Mouse (Mus musculus): ENCODE results near the gene Ppp2r5e.

Gene Ppp2r5e

GRCm38 (mm10) chr12:75596154-75597002, at the start of gene Ppp2r5e:
Gene Ppp2r5e (minus strand): TSS chr12:75596245.
- peak; percentile 99 to 100 for DNase-seq

GRCm38 (mm10) chr12:75645780-75646179, 49.7 kb upstream of the Ppp2r5e start:
- DNase-seq: peak in 1 of 2 experiments; percentile 10

DNA sequence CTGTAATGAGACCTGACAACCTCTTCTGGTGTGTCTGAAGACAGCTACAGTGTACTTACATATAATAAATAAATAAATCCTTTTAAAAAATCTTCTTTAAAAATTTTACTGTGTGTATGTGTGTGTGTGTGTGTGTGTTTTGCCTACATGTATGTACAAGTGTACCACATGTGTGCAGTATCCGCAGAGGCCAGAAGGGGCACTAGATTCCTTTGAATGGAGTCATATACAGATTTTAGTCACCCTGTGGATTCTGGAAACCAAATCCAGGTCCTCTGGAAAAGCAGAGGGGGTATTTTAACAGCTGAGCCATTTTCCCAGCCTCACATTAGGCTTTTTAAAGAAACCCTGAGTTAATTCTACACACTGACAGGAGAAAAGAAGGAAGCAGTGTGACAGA, 45.7 kb upstream of the Ppp2r5e start:
- peak in 1 of 2 experiments; percentile 7 for DNase-seq

- DNase-seq: no peak
These were observed 42.3 kb upstream of the Ppp2r5e start for GRCm38 (mm10) chr12:75638345-75638744.

- DNase-seq: no peak
These were observed 41.1 kb upstream of the Ppp2r5e start for GRCm38 (mm10) chr12:75637103-75637502.

GRCm38 (mm10) chr12:75635771-75636430, 39.9 kb upstream of the Ppp2r5e start:
- no peak for DNase-seq

DNA sequence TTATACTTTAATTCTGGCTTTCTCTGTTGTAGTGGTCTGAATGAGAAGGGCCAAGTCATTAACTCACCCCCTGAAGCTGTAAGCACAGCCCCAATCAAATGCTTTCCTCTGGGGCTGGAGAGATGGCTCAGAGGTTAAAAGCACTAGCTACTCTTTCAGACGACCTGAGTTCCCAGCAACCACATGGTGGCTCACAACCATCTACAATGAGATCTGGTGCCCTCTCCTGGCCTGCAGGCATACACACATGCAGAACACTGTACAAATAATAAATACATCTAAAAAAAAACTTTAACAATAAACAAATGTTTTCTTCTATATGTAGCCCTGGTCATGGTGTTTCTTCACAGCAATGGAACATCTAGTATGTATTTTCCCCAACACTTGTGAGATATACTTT, 33.6 kb upstream of the Ppp2r5e start:
- no peak for DNase-seq

DNA sequence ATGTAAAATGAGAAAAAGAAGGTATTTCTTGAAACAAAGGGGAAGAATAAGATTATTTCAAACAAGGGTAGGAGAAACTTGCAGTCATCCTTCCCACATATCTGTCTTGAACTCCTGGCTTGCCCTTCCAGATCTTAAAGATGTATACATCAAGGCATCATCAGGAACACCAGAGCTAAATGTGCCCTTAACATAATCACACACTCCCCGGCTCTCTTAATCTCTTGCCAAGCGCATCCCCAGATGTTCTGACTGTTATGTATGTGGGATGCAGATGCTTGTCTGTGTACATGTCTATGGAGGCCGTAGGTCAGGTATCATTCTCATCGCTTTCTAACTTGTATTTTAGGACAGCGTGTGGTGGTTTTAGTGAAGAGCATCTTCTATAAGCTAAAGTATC, 27.2 kb upstream of the Ppp2r5e start:
- no peak for DNase-seq

DNA sequence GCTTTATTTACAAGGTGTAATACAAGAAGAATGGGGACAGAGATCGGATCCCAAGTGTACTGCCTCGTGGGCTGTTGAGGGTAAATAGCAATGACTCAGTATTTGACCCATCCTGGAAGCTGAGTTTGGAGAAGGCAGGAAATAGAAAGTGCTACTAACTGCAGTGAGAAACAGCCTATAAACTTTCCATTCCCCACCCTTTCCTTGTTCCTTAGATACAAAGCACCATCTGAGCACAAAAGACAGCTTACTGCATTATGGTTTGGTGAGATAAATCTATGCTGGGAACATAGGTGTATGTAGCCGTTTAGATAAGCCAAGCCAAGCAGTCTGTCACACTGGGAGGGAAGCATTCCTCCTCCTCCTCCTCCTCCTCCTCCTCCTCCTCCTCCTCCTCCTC, 26.8 kb upstream of the Ppp2r5e start:
- DNase-seq: no peak

GRCm38 (mm10) chr12:75616841-75617240, 20.8 kb upstream of the Ppp2r5e start:
- DNase-seq: no peak

DNA sequence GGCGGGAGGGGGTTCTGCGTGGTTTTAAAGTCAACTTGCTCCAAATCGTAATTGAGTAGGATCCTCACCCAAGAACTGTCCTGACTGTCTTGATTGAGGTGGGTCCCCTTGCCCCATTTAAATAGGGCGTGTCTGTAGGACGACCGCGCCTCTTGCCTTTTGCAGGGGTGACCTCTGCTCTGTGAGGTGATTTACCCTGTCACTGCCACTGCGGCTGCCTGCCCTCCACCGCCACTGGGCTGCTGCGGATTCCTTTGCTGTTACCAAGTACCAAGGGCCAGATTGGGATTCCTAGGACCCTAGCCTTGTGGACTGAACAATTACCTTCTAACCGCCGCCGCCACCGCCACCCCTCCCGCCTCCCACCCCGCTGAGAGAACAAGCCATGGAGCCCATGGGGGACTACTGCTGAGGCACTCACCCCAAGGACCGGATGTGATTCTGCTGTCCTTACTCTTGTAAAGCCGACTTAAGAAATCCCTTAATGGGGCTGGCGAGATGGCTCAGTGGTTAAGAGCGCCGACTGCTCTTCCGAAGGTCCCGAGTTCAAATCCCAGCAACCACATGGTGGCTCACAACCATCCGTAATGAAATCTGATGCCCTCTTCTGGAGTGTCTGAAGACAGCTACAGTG, 20.2 kb upstream of the Ppp2r5e start:
- peak; percentile 20 to 60 for DNase-seq

DNA sequence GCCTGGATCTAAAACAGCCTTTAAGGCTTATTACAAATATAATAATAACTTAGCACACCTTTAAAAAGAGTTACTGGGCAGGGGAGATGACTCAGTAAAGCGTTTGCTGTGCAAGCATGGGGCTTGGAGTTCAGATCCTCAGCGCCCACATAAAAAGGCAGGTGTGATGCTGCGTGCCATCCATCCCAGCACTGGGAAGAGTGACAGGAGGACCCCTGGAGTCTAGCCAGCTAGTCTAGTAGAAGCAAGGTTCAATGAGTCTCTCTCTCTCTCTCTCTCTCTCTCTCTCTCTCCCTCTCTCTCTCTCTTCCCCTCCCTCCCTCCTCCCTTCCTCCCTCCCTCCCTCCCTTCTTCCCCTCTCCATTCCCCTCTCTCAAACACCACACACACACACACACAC, 19.5 kb upstream of the Ppp2r5e start:
- peak in 1 of 2 experiments; percentile 38 for DNase-seq

- DNase-seq: no peak
These were observed 16.7 kb upstream of the Ppp2r5e start for GRCm38 (mm10) chr12:75612711-75613110.

DNA sequence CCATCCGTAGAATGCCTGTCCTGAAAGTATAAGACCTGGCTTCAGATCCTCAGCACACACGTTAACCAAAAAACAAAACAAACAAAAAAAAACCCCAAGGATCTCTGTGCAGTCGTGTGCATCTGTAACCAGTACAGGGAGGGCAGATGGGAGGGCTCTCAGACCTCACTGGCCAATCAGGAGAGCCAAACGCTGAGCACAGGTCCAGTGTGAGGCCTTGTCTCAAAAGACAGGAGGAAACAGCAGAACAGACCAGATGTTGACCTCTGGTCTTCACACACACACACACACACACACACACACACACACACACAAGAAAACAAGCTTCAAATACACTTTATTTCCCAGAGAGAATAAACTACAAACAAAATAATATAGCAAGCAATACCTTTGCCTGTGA, 3.4 kb upstream of the Ppp2r5e start:
- peak; percentile 73 to 90 for DNase-seq

DNA sequence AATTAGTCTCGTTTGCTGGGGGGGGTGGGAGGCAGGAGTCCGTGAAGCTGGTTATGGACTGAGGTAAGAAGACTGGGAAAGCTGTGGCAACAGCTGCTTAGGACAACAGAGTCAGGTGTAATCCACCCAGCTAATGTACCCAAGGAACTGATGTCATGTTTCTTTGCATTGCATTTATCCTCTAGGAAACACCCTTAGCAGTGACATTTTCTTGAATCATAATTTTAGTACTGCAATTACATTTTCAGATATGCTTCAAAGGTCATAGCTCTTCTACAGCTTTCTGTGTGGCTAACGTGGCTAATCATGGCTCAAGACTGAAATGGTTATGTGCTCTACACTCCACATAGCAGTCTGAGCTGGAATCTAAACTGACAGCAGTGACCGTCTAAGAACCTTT, 2.9 kb upstream of the Ppp2r5e start:
- no peak for DNase-seq

DNA sequence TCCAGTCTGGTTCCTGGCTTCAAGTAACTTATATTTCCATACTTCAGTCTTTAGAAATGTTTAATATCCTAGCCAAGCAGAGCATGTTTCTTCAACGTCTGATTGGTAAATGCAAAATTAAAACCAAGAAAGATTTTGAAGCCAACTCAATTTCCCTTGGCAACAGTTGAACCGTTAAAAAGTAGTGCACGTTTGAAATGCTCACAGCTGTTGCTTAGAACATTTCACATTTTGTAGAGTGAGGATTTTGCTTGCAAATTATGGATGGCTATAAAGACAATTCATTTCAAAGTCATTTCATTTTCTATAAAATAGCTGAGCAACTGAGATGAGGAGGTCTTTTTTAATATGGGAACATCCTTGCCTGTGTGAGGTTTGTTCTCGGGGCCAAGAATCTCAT, 1.7 kb upstream of the Ppp2r5e start:
- DNase-seq: no peak

DNA sequence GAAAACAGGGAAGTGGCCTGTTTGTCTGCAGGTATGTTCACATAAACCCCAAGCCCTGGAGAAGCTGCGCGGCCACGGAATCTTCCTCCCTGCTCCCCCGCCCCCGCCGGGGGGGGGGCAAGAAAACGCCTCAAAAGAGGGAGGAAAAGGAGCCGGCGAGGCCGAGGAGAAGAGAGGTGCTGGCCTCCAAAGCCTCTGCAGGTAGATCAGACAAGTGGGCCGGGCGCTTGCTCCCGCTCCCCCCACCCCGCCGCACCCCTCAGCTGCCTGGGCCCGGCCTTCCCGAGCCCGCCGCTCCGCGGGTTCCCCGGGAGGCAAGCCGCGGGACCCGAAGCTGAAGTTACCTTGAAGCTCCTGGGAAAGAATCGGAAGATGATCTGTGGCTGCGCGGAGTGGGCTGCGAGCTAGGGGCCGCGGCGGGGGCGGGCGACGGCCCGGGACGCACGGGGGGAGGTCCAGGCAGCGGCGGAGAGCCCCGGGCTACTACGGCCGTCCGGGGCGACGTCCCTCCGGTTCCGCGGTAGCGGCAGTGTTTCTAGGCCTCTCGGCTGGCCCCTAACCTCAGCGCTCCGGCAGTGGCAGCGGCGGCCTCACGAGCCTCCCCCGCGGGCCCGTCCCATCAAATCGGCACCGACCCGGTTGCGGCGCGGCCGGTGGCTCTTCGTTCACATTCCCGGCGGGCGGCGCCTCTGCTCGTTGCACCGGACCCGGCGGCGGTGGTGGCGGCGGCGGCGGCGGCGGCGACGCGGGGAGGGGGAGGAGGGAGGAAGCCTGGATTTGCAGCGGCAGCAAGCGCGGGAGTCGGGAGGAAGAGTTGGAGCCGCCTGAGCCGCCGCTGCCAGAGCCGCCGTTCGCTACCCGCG, 523 bp downstream of the Ppp2r5e start:
- peak; percentile 32 to 63 for DNase-seq

- no peak for DNase-seq
These were observed 1.6 kb downstream of the Ppp2r5e start for GRCm38 (mm10) chr12:75594404-75594803.

GRCm38 (mm10) chr12:75593817-75594216, 2.2 kb downstream of the Ppp2r5e start:
- no peak for DNase-seq

DNA sequence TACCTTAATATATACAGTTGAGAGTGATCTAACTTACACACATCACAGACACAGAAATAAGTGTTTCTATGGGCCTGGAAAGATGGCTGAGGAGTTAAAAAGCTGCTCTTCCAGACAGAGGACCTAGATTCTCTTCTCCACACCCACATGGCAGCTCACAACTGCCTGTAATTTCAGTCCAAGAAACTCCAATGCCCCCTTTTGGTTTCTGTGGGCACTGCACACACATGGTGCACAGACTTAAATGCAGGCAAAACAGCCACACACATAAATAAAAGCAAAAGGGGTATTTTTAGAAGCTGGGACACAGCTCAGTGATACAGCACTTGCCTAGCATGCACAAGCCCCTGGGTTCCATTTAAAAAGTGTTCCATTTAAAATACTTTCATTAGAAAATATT, 8.5 kb downstream of the Ppp2r5e start:
- DNase-seq: no peak

GRCm38 (mm10) chr12:75583776-75584175, 12.3 kb downstream of the Ppp2r5e start:
- peak in 1 of 2 experiments; percentile 58 for DNase-seq

DNA sequence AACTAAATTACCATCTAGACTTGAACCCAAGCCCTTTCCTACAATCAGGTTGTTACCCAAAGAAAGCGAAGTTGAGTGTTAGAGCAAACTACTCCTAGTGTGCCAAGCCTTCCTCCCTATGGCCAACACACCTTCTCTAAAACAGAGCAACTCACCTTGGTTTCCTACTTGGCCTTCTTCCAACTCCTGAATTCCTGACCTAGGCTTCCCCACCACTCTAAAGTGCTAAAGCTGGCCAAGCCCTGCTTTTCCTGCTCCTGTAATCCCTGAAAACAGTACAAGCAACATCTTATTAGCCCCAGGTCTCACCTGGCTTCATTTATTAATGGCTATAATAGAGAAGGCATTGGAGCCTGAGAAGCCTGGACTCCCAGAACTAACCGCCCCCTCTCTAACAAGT, 17.0 kb downstream of the Ppp2r5e start:
- no peak for DNase-seq

GRCm38 (mm10) chr12:75577255-75577654, 18.8 kb downstream of the Ppp2r5e start:
- DNase-seq: no peak
